Mouse (Mus musculus): ENCODE data around the gene Tssk1. TPM values are rescaled to one million over a fixed set of nuclear protein-coding genes. Genes with fewer than 3 reads are reported as not detected.

The Tssk1 gene
- polyA plus RNA-seq, 1 experiment from 2014 or later = 0.13 TPM

- H3K9ac ChIP-seq = no peak overlapping the region
- H3K9me3 ChIP-seq (ENCODE audit: control insufficient read depth, low read length) = no peaks in the 10 kb centered on the region
- ATAC-seq (ENCODE audit: low FRiP score) = no peak
- no peak overlapping the region for H3K4me3 ChIP-seq (replicated peaks; ENCODE audit: low read length)
- H3K4me2 ChIP-seq (replicated peaks) = no peak overlapping the region
- no peaks in the 10 kb centered on the region for H3K27me3 ChIP-seq (ENCODE audit: control insufficient read depth, insufficient read depth, low read length)
- no peaks in the 10 kb centered on the region for H3K4me1 ChIP-seq (replicated peaks; ENCODE audit: control insufficient read depth, insufficient read depth, low read length)
- H3K36me3 ChIP-seq (replicated peaks; ENCODE audit: control insufficient read depth, insufficient read depth) = peaks cover 32% of the 10 kb centered on the region
- WGBS = 73% methylated on average over 6 of the region's 6 CpGs
- no peak overlapping the region for H3K27ac ChIP-seq
- no peak for DNase-seq (ENCODE audit: low spot score)
Measured at GRCm38 (mm10) chr16:17865770-17866169, 28.3 kb upstream of the Tssk1 start.

- 94% methylated on average over 5 of the region's 5 CpGs for WGBS
- no peak for ATAC-seq (ENCODE audit: low FRiP score)
- no peak overlapping the region for H3K27ac ChIP-seq
Measured at GRCm38 (mm10) chr16:17871248-17871647, 22.8 kb upstream of the Tssk1 start.

GRCm38 (mm10) chr16:17872995-17873394, 21.0 kb upstream of the Tssk1 start:
- H3K9me3 ChIP-seq (ENCODE audit: control insufficient read depth, low read length) = no peaks in the 10 kb centered on the region
- H3K27ac ChIP-seq = no peak overlapping the region
- no peak for ATAC-seq (ENCODE audit: low FRiP score)
- no peak overlapping the region for H3K4me3 ChIP-seq (replicated peaks; ENCODE audit: low read length)
- DNase-seq (ENCODE audit: low spot score) = no peak
- no peak overlapping the region for H3K4me2 ChIP-seq (replicated peaks)
- 77% methylated on average over 4 of the region's 4 CpGs for WGBS
- no peak overlapping the region for H3K9ac ChIP-seq
- H3K27me3 ChIP-seq (ENCODE audit: control insufficient read depth, insufficient read depth, low read length) = no peaks in the 10 kb centered on the region
- peaks cover 38% of the 10 kb centered on the region for H3K36me3 ChIP-seq (replicated peaks; ENCODE audit: control insufficient read depth, insufficient read depth)
- H3K4me1 ChIP-seq (replicated peaks; ENCODE audit: control insufficient read depth, insufficient read depth, low read length) = no peaks in the 10 kb centered on the region

More at GRCm38 (mm10) chr16:17871248-17871647, 22.8 kb upstream of the Tssk1 start:
- Histone ChIP-seq H3K4me2 (replicated peaks) (no peak overlapping the region), H3K9me3 (ENCODE audit: control insufficient read depth, low read length) (no peaks in the 10 kb centered on the region), H3K27me3 (ENCODE audit: control insufficient read depth, insufficient read depth, low read length) (no peaks in the 10 kb centered on the region), H3K4me3 (replicated peaks; ENCODE audit: low read length) (no peak overlapping the region), H3K36me3 (replicated peaks; ENCODE audit: control insufficient read depth, insufficient read depth) (peaks cover 38% of the 10 kb centered on the region), H3K9ac (no peak overlapping the region), H3K4me1 (replicated peaks; ENCODE audit: control insufficient read depth, insufficient read depth, low read length) (no peaks in the 10 kb centered on the region)
- no peak for DNase-seq (ENCODE audit: low spot score)

GRCm38 (mm10) chr16:17875174-17875573, 18.8 kb upstream of the Tssk1 start:
- Histone ChIP-seq H3K4me2 (replicated peaks) (no peak overlapping the region), H3K4me1 (replicated peaks; ENCODE audit: control insufficient read depth, insufficient read depth, low read length) (no peaks in the 10 kb centered on the region), H3K36me3 (replicated peaks; ENCODE audit: control insufficient read depth, insufficient read depth) (peaks cover 25% of the 10 kb centered on the region), H3K9me3 (ENCODE audit: control insufficient read depth, low read length) (no peaks in the 10 kb centered on the region), H3K27me3 (ENCODE audit: control insufficient read depth, insufficient read depth, low read length) (no peaks in the 10 kb centered on the region), H3K9ac (no peak overlapping the region), H3K27ac (no peak overlapping the region), H3K4me3 (replicated peaks; ENCODE audit: low read length) (no peak overlapping the region)
- DNase-seq (ENCODE audit: low spot score) (no peak), ATAC-seq (ENCODE audit: low FRiP score) (no peak)
- WGBS = 82% methylated on average over 4 of the region's 4 CpGs

- WGBS = 93% methylated on average over 1 of the region's 1 CpGs
- Histone ChIP-seq H3K9me3 (ENCODE audit: control insufficient read depth, low read length) (no peaks in the 10 kb centered on the region), H3K4me3 (replicated peaks; ENCODE audit: low read length) (no peak overlapping the region), H3K4me2 (replicated peaks) (no peak overlapping the region), H3K27ac (no peak overlapping the region), H3K4me1 (replicated peaks; ENCODE audit: control insufficient read depth, insufficient read depth, low read length) (no peaks in the 10 kb centered on the region), H3K36me3 (replicated peaks; ENCODE audit: control insufficient read depth, insufficient read depth) (peaks cover 16% of the 10 kb centered on the region), H3K27me3 (ENCODE audit: control insufficient read depth, insufficient read depth, low read length) (no peaks in the 10 kb centered on the region), H3K9ac (no peak overlapping the region)
- DNase-seq (ENCODE audit: low spot score) = no peak
- ATAC-seq (ENCODE audit: low FRiP score) = no peak
Measured at GRCm38 (mm10) chr16:17876096-17876495, 17.9 kb upstream of the Tssk1 start.

- ATAC-seq (ENCODE audit: low FRiP score) (no peak), DNase-seq (ENCODE audit: low spot score) (no peak)
- Histone ChIP-seq H3K27ac (no peak overlapping the region), H3K4me1 (replicated peaks; ENCODE audit: control insufficient read depth, insufficient read depth, low read length) (no peaks in the 10 kb centered on the region), H3K27me3 (ENCODE audit: control insufficient read depth, insufficient read depth, low read length) (no peaks in the 10 kb centered on the region), H3K4me2 (replicated peaks) (no peak overlapping the region), H3K9ac (no peak overlapping the region), H3K9me3 (ENCODE audit: control insufficient read depth, low read length) (no peaks in the 10 kb centered on the region), H3K4me3 (replicated peaks; ENCODE audit: low read length) (no peak overlapping the region), H3K36me3 (replicated peaks; ENCODE audit: control insufficient read depth, insufficient read depth) (0 out of 2 replicates have a peak, but pooled peaks cover 6% of the 10 kb centered on the region)
- WGBS = 95% methylated on average over 4 of the region's 4 CpGs
Measured at GRCm38 (mm10) chr16:17879571-17879970, 14.5 kb upstream of the Tssk1 start.

- Histone ChIP-seq H3K36me3 (replicated peaks; ENCODE audit: control insufficient read depth, insufficient read depth) (0 out of 2 replicates have a peak, but pooled peaks cover 6% of the 10 kb centered on the region), H3K4me2 (replicated peaks) (no peak overlapping the region), H3K9me3 (ENCODE audit: control insufficient read depth, low read length) (no peaks in the 10 kb centered on the region), H3K9ac (no peak overlapping the region), H3K4me1 (replicated peaks; ENCODE audit: control insufficient read depth, insufficient read depth, low read length) (peaks cover 9% of the 10 kb centered on the region; the same call in 1 of the 2 replicates), H3K27me3 (ENCODE audit: control insufficient read depth, insufficient read depth, low read length) (no peaks in the 10 kb centered on the region), H3K4me3 (replicated peaks; ENCODE audit: low read length) (no peak overlapping the region), H3K27ac (no peak overlapping the region)
- no peak for DNase-seq (ENCODE audit: low spot score)
- ATAC-seq (ENCODE audit: low FRiP score) = no peak
Measured at GRCm38 (mm10) chr16:17882196-17882595, 11.8 kb upstream of the Tssk1 start.

- 90% methylated on average over 6 of the region's 6 CpGs for WGBS
Measured at GRCm38 (mm10) chr16:17884116-17884515, 9.9 kb upstream of the Tssk1 start.

GRCm38 (mm10) chr16:17889689-17890341, 4.2 kb upstream of the Tssk1 start:
- peak overlapping the region; percentile 88 for H3K4me3 ChIP-seq (replicated peaks; ENCODE audit: low read length)
- peaks cover 31% of the 10 kb centered on the region for H3K4me1 ChIP-seq (replicated peaks; ENCODE audit: control insufficient read depth, insufficient read depth, low read length)
- H3K27ac ChIP-seq = no peak overlapping the region
- DNase-seq (ENCODE audit: low spot score) (no peak), ATAC-seq (ENCODE audit: low FRiP score) (no peak)
- WGBS = 79% methylated on average over 6 of the region's 6 CpGs
- H3K4me2 ChIP-seq (replicated peaks) = peak overlapping the region; percentile 92
- no peaks in the 10 kb centered on the region for H3K27me3 ChIP-seq (ENCODE audit: control insufficient read depth, insufficient read depth, low read length)
- no peaks in the 10 kb centered on the region for H3K36me3 ChIP-seq (replicated peaks; ENCODE audit: control insufficient read depth, insufficient read depth)
- peak overlapping the region; percentile 98 for H3K9ac ChIP-seq
- no peaks in the 10 kb centered on the region for H3K9me3 ChIP-seq (ENCODE audit: control insufficient read depth, low read length)

More at GRCm38 (mm10) chr16:17884116-17884515, 9.9 kb upstream of the Tssk1 start:
- no peaks in the 10 kb centered on the region for H3K27me3 ChIP-seq (ENCODE audit: control insufficient read depth, insufficient read depth, low read length)
- ATAC-seq (ENCODE audit: low FRiP score) (no peak), DNase-seq (ENCODE audit: low spot score) (no peak)
- no peak overlapping the region for H3K27ac ChIP-seq
- no peaks in the 10 kb centered on the region for H3K9me3 ChIP-seq (ENCODE audit: control insufficient read depth, low read length)
- H3K4me2 ChIP-seq (replicated peaks) = no peak overlapping the region
- 0 out of 2 replicates have a peak, but pooled peaks cover 6% of the 10 kb centered on the region for H3K36me3 ChIP-seq (replicated peaks; ENCODE audit: control insufficient read depth, insufficient read depth)
- H3K4me1 ChIP-seq (replicated peaks; ENCODE audit: control insufficient read depth, insufficient read depth, low read length) = peaks cover 9% of the 10 kb centered on the region; the same call in 1 of the 2 replicates
- no peak overlapping the region for H3K4me3 ChIP-seq (replicated peaks; ENCODE audit: low read length)
- no peak overlapping the region for H3K9ac ChIP-seq
